Mouse (Mus musculus) limb, embryonic 13.5 days (tissue): ENCODE measurements around the gene Sigmar1. TPM values are rescaled to one million over a fixed set of nuclear protein-coding genes. Genes with fewer than 3 reads are reported as not detected.

Source experiments
- ATAC-seq: fragments of 200-750 bp; cut with Nextera tagmentation; 2 replicates; pipeline ENCODE4 v1.8.0; 2017; ENCODE audit warnings: low read depth, moderate number of reproducible peaks, moderate TSS enrichment; ENCODE audit not compliant: low FRiP score
- H3K27ac ChIP-seq: fragments of 300-500 bp; sonication (generic); 2 replicates; pipeline ENCODE4 v1.5.1; 2015; ENCODE audit warnings: inconsistent platforms, mild to moderate bottlenecking, moderate library complexity
- H3K27me3 ChIP-seq: fragments of 300-500 bp; sonication (generic); 2 replicates; pipeline ENCODE4 v1.6.1; 2015; ENCODE audit warnings: mild to moderate bottlenecking, inconsistent platforms
- H3K36me3 ChIP-seq: fragments of 300-500 bp; sonication (generic); 2 replicates; pipeline ENCODE4 v1.6.1; 2015; ENCODE audit warnings: inconsistent platforms, mild to moderate bottlenecking, moderate library complexity
- H3K4me1 ChIP-seq: fragments of 300-500 bp; sonication (generic); 2 replicates; pipeline ENCODE4 v1.6.1; 2015; ENCODE audit warnings: inconsistent platforms
- H3K4me2 ChIP-seq: fragments of 300-500 bp; sonication (generic); replicated peaks from 2 replicates; pipeline ENCODE4 v1.6.1; 2015; ENCODE audit warnings: inconsistent platforms, mild to moderate bottlenecking, moderate library complexity
- H3K4me3 ChIP-seq: fragments of 300-500 bp; sonication (generic); 2 replicates; pipeline ENCODE4 v1.5.1; 2015; ENCODE audit warnings: moderate library complexity, mild to moderate bottlenecking, inconsistent platforms
- H3K9ac ChIP-seq: fragments of 300-500 bp; sonication (generic); 2 replicates; pipeline ENCODE4 v1.6.1; 2015; ENCODE audit warnings: mild to moderate bottlenecking, inconsistent platforms
- H3K9me3 ChIP-seq: fragments of 300-500 bp; sonication (generic); 2 replicates; pipeline ENCODE4 v1.6.1; 2016; ENCODE audit warnings: inconsistent platforms
- WGBS: fragments of 180-500 bp; shearing (Covaris S2); methylation state at CpG from one replicate; pipeline ENCODE4 v1.1.7; 2015; 5-methylcytosine and 5-hydroxymethylcytosine counted together
- polyA plus RNA-seq: library from polyadenylated mRNA; unstranded; fragments of >200 nt; fragmentation: Nextera tagmentation; extraction: Ambion mirVana; gene quantifications from 2 replicates; pipeline ENCODE4 v1.2.1, GENCODE M21; 2015

Sigmar1 gene
- polyA plus RNA-seq, 1 experiment from 2014 or later: 84.6 TPM

DNA sequence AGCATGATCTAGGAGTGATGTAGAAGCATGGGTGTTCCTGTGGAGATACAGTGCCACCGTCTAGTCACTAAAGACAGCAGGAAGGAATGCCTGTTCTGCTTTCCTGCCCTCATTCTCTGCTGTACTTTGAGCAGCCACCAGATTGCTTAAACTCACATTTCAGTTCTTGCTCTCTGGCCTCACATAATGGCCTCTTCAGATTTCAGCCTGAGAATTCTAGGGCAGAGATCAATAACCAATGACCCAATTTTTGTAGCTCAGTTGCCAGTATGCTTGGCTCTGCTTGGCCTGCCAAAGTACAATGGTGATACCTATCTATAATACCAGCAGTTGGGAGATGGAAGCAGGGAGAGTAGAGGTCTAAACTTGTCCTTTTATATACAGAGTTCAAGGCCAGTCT, 10.9 kb downstream of the Sigmar1 start:
- no peak overlapping the region for H3K27ac ChIP-seq
- 0 out of 2 replicates have a peak, but pooled peaks cover 4% of the 10 kb centered on the region for H3K36me3 ChIP-seq
- H3K4me2 ChIP-seq: no peak overlapping the region
- H3K4me1 ChIP-seq: peaks cover 6% of the 10 kb centered on the region
- H3K4me3 ChIP-seq: no peak overlapping the region
- H3K27me3 ChIP-seq: no peaks in the 10 kb centered on the region
- peaks cover 17% of the 10 kb centered on the region for H3K9me3 ChIP-seq
- H3K9ac ChIP-seq: no peak overlapping the region
- no peak for ATAC-seq
- WGBS: 65% methylated on average over 1 of the region's 1 CpGs

GRCm38 (mm10) chr4:41744131-41744530, 11.8 kb downstream of the Sigmar1 start:
- no peak for ATAC-seq
- Histone ChIP-seq H3K36me3 (peaks cover 7% of the 10 kb centered on the region), H3K9ac (no peak overlapping the region), H3K4me1 (peaks cover 15% of the 10 kb centered on the region), H3K4me3 (no peak overlapping the region), H3K9me3 (peaks cover 17% of the 10 kb centered on the region), H3K27ac (no peak overlapping the region), H3K4me2 (no peak overlapping the region), H3K27me3 (no peaks in the 10 kb centered on the region)
- WGBS: 67% methylated on average over 2 of the region's 2 CpGs

GRCm38 (mm10) chr4:41741158-41741560, 14.8 kb downstream of the Sigmar1 start:
- H3K36me3 ChIP-seq: peaks cover 10% of the 10 kb centered on the region
- H3K9me3 ChIP-seq: peaks cover 5% of the 10 kb centered on the region
- peak; percentile 97 for ATAC-seq
- H3K27me3 ChIP-seq: no peaks in the 10 kb centered on the region
- H3K4me2 ChIP-seq: peak overlapping the region; percentile 93
- peak overlapping the region; percentile 77 for H3K4me3 ChIP-seq
- H3K9ac ChIP-seq: peak overlapping the region; percentile 82
- peak overlapping the region; percentile 67 for H3K27ac ChIP-seq
- under 1% methylated on average over 27 of the region's 27 CpGs for WGBS
- H3K4me1 ChIP-seq: peaks cover 15% of the 10 kb centered on the region

GRCm38 (mm10) chr4:41740380-41741157, 15.4 kb downstream of the Sigmar1 start:
- Histone ChIP-seq H3K4me3 (peak overlapping the region; percentile 77), H3K4me2 (peak overlapping the region; percentile 93), H3K27ac (peak overlapping the region; percentile 67), H3K36me3 (peaks cover 10% of the 10 kb centered on the region), H3K9ac (peak overlapping the region; percentile 82), H3K4me1 (peaks cover 15% of the 10 kb centered on the region), H3K9me3 (0 out of 2 replicates have a peak, but pooled peaks cover 3% of the 10 kb centered on the region), H3K27me3 (no peaks in the 10 kb centered on the region)
- under 1% methylated on average over 48 of the region's 48 CpGs for WGBS
- ATAC-seq: peak; percentile 85

DNA sequence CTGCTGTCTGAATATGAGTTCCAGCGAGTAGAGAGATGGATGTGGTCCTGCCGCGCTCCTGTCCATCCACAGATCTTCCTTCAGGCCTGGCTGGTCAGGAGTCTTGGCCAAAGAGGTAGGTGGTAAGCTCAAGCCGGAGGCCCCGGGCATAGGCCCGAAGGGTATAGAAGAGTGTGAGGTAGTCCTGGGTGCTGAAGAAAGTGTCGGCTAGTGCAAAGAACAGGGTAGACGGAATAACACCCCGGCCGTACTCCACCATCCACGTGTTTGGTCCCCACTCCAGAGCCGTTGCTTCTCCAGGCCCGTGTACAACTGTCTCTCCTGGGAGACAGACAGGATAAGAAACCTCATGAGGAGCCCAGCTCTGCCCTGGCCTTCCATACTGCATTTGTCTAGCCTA, 16.7 kb downstream of the Sigmar1 start:
- no peak for ATAC-seq
- Histone ChIP-seq H3K27me3 (peaks cover 9% of the 10 kb centered on the region), H3K4me1 (peaks cover 15% of the 10 kb centered on the region), H3K27ac (no peak overlapping the region), H3K9ac (no peak overlapping the region), H3K4me3 (no peak overlapping the region), H3K9me3 (0 out of 2 replicates have a peak, but pooled peaks cover 7% of the 10 kb centered on the region), H3K4me2 (no peak overlapping the region), H3K36me3 (peaks cover 10% of the 10 kb centered on the region)
- 93% methylated on average over 13 of the region's 13 CpGs for WGBS

DNA sequence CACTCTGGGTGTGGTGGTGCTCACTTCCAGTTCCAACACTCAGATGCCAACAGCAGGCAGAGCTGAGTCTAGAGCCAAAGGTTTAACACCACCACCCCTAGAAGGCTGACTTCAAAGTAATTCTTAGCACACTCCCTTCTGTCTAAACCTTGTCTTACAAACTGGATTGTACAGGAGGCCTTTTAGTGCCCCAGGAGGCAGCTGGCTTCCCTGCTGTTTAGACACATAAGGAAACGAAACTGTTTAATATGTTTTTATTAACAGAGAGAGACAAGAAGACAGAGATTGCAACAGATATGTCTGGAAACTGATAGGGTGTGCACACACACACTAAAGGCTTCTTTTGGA, 17.7 kb downstream of the Sigmar1 start:
- 48% methylated on average over 1 of the region's 1 CpGs for WGBS
- H3K27ac ChIP-seq: no peak overlapping the region
- H3K36me3 ChIP-seq: peaks cover 10% of the 10 kb centered on the region
- H3K9ac ChIP-seq: no peak overlapping the region
- H3K4me2 ChIP-seq: no peak overlapping the region
- peaks cover 15% of the 10 kb centered on the region for H3K4me1 ChIP-seq
- H3K27me3 ChIP-seq: peaks cover 19% of the 10 kb centered on the region
- H3K9me3 ChIP-seq: 0 out of 2 replicates have a peak, but pooled peaks cover 7% of the 10 kb centered on the region
- H3K4me3 ChIP-seq: no peak overlapping the region
- no peak for ATAC-seq

- peaks cover 15% of the 10 kb centered on the region for H3K4me1 ChIP-seq
- WGBS: 26% methylated on average over 8 of the region's 8 CpGs
- H3K27me3 ChIP-seq: peaks cover 24% of the 10 kb centered on the region
- H3K9ac ChIP-seq: no peak overlapping the region
- H3K36me3 ChIP-seq: peaks cover 10% of the 10 kb centered on the region
- H3K4me2 ChIP-seq: no peak overlapping the region
- no peak overlapping the region for H3K27ac ChIP-seq
- peak; percentile 52; the same call in 1 of the 2 replicates for ATAC-seq
- H3K9me3 ChIP-seq: 0 out of 2 replicates have a peak, but pooled peaks cover 7% of the 10 kb centered on the region
- no peak overlapping the region for H3K4me3 ChIP-seq
These were observed 18.2 kb downstream of the Sigmar1 start for GRCm38 (mm10) chr4:41737602-41738255.

DNA sequence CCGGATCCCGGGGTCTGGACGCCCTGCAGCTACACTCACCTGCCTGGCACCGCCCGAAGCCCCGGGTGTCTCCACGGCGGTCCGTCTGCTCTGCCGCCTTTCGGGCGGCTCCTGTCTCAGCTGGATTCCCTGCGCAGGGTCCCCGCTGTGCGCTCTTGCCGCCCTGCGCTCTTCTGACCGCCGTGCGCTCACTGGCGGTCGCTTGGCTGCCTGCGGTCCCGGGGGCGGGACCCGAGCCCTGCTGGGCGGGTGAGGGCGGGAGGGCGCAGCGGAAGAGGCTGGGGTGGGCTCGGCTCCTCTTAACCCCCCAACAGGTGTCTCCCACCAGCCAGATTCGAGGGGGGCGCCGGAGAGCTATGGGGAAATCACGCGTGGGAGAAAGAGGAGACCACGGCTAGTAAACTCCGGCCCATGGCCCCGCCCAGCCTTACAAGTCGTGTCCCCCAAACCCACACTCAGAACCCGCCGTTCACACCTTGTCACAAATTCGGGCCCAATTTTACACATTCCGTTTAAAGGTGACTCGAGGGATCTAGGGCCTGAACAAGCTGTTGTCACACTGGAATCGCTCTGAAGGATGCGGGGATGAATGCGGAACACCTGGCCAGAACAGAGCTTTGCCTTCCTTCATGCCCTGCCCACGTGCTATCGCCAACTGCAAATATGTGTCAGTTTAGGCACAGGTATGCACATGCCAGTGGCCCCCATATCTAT, 24.7 kb downstream of the Sigmar1 start, which contains the start of gene Arid3c:
Arid3c (minus strand) TSS at position 91 of the 714 bp plus-strand sequence.
- H3K4me3 ChIP-seq: peak within 1 kb of the TSS; percentile 41
- ATAC-seq: no peak
- no peak within 1 kb of the TSS for H3K27ac ChIP-seq
- peaks cover 9% of the 10 kb centered on the region for H3K4me1 ChIP-seq
- 2% methylated on average over 50 of the region's 50 CpGs for WGBS
- H3K9ac ChIP-seq: peak within 1 kb of the TSS; percentile 55
- peak within 1 kb of the TSS; percentile 70 for H3K4me2 ChIP-seq
- H3K36me3 ChIP-seq: no peaks in the 10 kb centered on the region
- peaks cover 84% of the 10 kb centered on the region for H3K27me3 ChIP-seq
- 0 out of 2 replicates have a peak, but pooled peaks cover 7% of the 10 kb centered on the region for H3K9me3 ChIP-seq

- no peak overlapping the region for H3K27ac ChIP-seq
- H3K4me3 ChIP-seq: no peak overlapping the region
- no peak overlapping the region for H3K9ac ChIP-seq
- peaks cover 22% of the 10 kb centered on the region for H3K4me1 ChIP-seq
- H3K9me3 ChIP-seq: no peaks in the 10 kb centered on the region
- H3K36me3 ChIP-seq: no peaks in the 10 kb centered on the region
- no peak overlapping the region for H3K4me2 ChIP-seq
- ATAC-seq: no peak
- peaks cover 83% of the 10 kb centered on the region for H3K27me3 ChIP-seq
- WGBS: 14% methylated on average over 20 of the region's 20 CpGs
These were observed 28.9 kb downstream of the Sigmar1 start for GRCm38 (mm10) chr4:41726826-41727621.

GRCm38 (mm10) chr4:41722918-41723351, 33.0 kb downstream of the Sigmar1 start, which contains the start of gene Dctn3:
Dctn3 (minus strand) TSS chr4:41723170.
- H3K9me3 ChIP-seq: no peaks in the 10 kb centered on the region
- under 1% methylated on average over 27 of the region's 27 CpGs for WGBS
- H3K4me1 ChIP-seq: peaks cover 18% of the 10 kb centered on the region
- ATAC-seq: peak; percentile 94
- H3K4me2 ChIP-seq: peak within 1 kb of the TSS; percentile 87
- H3K36me3 ChIP-seq: peaks cover 26% of the 10 kb centered on the region
- H3K9ac ChIP-seq: peak within 1 kb of the TSS; percentile 88
- peak within 1 kb of the TSS; percentile 84 for H3K4me3 ChIP-seq
- H3K27me3 ChIP-seq: peaks cover 46% of the 10 kb centered on the region
- no peak within 1 kb of the TSS for H3K27ac ChIP-seq

DNA sequence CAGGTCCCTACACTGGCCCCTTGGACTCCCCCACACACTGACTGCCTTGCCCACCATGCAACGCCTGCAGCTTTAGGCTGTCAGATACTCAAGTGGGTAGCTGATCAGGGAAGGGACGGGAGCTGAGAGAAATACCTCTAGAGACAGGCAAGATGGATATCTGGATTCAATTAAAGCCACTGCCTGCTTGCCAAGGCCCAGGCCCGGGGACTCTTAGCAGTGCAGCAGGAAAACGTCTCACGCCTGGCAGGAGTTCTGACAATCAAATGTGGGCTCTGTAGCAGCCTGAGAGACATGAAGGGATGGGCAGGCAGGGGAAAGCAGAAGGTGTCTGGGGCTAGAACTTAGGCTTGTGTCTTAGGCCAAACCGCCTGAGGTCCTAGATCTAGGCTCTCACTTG, 39.1 kb downstream of the Sigmar1 start:
- H3K4me1 ChIP-seq: peaks cover 38% of the 10 kb centered on the region
- no peak overlapping the region for H3K9ac ChIP-seq
- 32% methylated on average over 6 of the region's 6 CpGs for WGBS
- no peak for ATAC-seq
- no peaks in the 10 kb centered on the region for H3K27me3 ChIP-seq
- no peak overlapping the region for H3K4me3 ChIP-seq
- peaks cover 37% of the 10 kb centered on the region for H3K36me3 ChIP-seq
- H3K27ac ChIP-seq: peak overlapping the region; percentile 55; the same call in 1 of the 2 replicates
- no peak overlapping the region for H3K4me2 ChIP-seq
- H3K9me3 ChIP-seq: no peaks in the 10 kb centered on the region
